Mouse (Mus musculus): Measurements from ENCODE around the gene Ell2. TPM values are rescaled to one million over a fixed set of nuclear protein-coding genes. Genes with fewer than 3 reads are reported as not detected.

Gene Ell2
- polyA plus RNA-seq, 1 experiment from 2014 or later = 3.8 TPM

DNA sequence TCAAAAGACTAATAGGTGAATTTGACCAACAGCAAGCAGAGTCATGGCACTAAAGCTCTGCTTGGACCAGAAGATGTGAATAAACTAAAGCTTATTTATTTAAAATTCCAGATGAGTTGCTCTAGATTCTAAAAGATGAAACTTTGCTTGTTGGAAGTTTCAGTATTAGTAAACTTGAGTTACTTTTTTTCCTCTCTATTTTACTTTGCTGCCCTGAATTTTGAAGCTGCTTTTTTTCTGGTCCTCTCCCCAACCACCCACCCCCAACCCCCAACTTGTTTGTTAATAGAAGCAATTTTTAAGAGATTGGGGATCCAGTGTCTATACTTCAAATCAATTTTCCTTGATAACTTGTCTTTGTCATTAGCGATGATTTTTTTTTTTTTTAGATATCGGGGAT, 64.2 kb downstream of the Ell2 start:
- 94% methylated on average over 2 of the region's 2 CpGs for WGBS

DNA sequence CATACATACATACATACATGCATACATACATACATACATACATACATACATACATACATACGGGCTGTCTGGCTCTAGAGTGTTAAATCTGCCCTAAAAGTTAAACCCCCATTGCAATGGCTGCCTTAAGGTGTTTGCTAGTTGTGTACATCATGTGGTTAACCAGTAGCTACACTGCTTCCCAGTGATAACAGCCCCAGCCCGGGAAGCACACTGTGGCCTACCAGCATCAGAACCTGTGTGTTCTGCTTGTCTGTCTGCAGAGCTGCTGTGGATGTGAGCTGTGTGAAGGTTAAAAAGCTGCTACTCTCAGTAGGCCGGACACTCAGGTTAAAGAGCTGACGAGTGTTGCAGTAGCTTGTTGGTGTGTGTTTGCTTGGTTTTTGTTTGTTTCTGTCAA, 64.8 kb downstream of the Ell2 start:
- 89% methylated on average over 4 of the region's 4 CpGs for WGBS
- Histone ChIP-seq H3K9me3 (ENCODE audit: control insufficient read depth, low read length) (no peaks in the 10 kb centered on the region), H3K4me3 (ENCODE audit: low read depth, low read length) (no peak overlapping the region), H3K27me3 (ENCODE audit: control insufficient read depth, insufficient read depth, low read length) (no peaks in the 10 kb centered on the region), H3K27ac (ENCODE audit: low read depth, low read length) (no peak overlapping the region), H3K9ac (ENCODE audit: low read depth, low read length) (no peak overlapping the region), H3K4me2 (replicated peaks; ENCODE audit: low read depth, low read length) (no peak overlapping the region), H3K36me3 (ENCODE audit: control insufficient read depth, insufficient read depth, low read length) (no peaks in the 10 kb centered on the region), H3K4me1 (replicated peaks; ENCODE audit: control insufficient read depth, insufficient read depth, low read length) (no peaks in the 10 kb centered on the region)
- ATAC-seq (ENCODE audit: low FRiP score) (no peak), DNase-seq (ENCODE audit: low spot score) (no peak)

More for the DNA sequence above, 64.2 kb downstream of the Ell2 start:
- no peak overlapping the region for H3K9ac ChIP-seq (ENCODE audit: low read depth, low read length)
- H3K4me2 ChIP-seq (replicated peaks; ENCODE audit: low read depth, low read length) = no peak overlapping the region
- no peaks in the 10 kb centered on the region for H3K36me3 ChIP-seq (ENCODE audit: control insufficient read depth, insufficient read depth, low read length)
- H3K27ac ChIP-seq (ENCODE audit: low read depth, low read length) = no peak overlapping the region
- no peaks in the 10 kb centered on the region for H3K4me1 ChIP-seq (replicated peaks; ENCODE audit: control insufficient read depth, insufficient read depth, low read length)
- H3K4me3 ChIP-seq (ENCODE audit: low read depth, low read length) = no peak overlapping the region
- DNase-seq (ENCODE audit: low spot score) (no peak), ATAC-seq (ENCODE audit: low FRiP score) (no peak)
- no peaks in the 10 kb centered on the region for H3K27me3 ChIP-seq (ENCODE audit: control insufficient read depth, insufficient read depth, low read length)
- H3K9me3 ChIP-seq (ENCODE audit: control insufficient read depth, low read length) = no peaks in the 10 kb centered on the region

DNA sequence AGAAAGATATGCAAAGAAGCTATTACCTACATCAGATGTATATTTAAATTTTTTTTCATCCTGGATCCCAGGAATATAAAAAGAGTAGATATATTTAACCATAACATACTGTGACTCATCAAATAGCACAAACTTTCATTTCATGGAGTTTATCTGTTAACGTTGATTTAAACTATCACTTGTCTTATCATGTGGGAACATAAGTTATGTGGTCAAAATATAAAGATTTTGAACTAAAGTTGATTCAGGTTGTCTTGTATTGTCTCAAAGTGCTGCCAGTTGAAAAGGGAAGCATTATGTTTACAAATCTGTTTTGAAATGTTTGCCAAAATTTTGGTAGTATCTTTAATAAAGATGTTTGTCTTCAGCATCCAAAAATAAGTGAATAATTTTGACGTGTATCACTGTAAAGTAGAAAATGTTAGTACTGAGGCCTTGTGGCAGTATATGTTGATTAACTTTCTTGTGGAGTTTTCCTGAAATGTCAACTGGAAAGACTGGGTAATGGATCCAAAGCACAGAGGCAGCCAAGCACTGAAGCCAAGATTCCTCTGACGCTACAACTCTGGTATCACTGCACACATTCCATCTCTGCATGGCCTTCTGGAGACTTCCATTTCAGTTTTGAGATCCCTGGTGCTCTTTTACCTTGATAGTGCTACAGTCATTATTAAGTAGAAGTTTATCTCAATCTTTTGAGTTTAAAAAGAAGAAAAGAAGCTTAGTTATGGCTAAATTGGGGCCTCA, 65.6 kb downstream of the Ell2 start:
- Histone ChIP-seq H3K27me3 (ENCODE audit: control insufficient read depth, insufficient read depth, low read length) (no peaks in the 10 kb centered on the region), H3K4me1 (replicated peaks; ENCODE audit: control insufficient read depth, insufficient read depth, low read length) (no peaks in the 10 kb centered on the region), H3K27ac (ENCODE audit: low read depth, low read length) (no peak overlapping the region), H3K36me3 (ENCODE audit: control insufficient read depth, insufficient read depth, low read length) (no peaks in the 10 kb centered on the region), H3K9ac (ENCODE audit: low read depth, low read length) (no peak overlapping the region), H3K4me2 (replicated peaks; ENCODE audit: low read depth, low read length) (no peak overlapping the region), H3K9me3 (ENCODE audit: control insufficient read depth, low read length) (no peaks in the 10 kb centered on the region), H3K4me3 (ENCODE audit: low read depth, low read length) (no peak overlapping the region)
- ATAC-seq (ENCODE audit: low FRiP score) (no peak), DNase-seq (ENCODE audit: low spot score) (no peak)
- WGBS = 97% methylated on average over 3 of the region's 3 CpGs

DNA sequence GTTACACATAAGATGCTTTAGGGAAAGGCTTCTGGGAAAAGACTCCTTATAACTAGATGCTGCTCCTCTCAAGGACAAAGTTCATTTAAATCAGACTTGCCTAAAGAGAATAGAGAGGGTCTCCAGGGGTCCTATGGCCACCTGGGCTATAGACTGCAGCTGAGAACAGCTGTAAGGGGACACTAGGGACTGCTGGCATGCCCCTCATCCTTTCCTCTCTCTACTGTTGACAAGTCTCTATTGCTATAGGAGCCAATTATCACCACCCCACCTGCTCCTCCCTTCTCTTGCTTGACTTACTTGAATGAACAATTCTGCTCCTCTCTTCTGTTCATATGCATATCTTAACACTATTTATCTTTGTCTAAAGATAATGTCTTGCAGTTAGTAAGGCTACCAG, 69.4 kb downstream of the Ell2 start:
- Histone ChIP-seq H3K36me3 (ENCODE audit: control insufficient read depth, insufficient read depth, low read length) (no peaks in the 10 kb centered on the region), H3K4me3 (ENCODE audit: low read depth, low read length) (no peak overlapping the region), H3K27me3 (ENCODE audit: control insufficient read depth, insufficient read depth, low read length) (no peaks in the 10 kb centered on the region), H3K4me1 (replicated peaks; ENCODE audit: control insufficient read depth, insufficient read depth, low read length) (no peaks in the 10 kb centered on the region), H3K27ac (ENCODE audit: low read depth, low read length) (no peak overlapping the region), H3K9ac (ENCODE audit: low read depth, low read length) (no peak overlapping the region), H3K4me2 (replicated peaks; ENCODE audit: low read depth, low read length) (no peak overlapping the region), H3K9me3 (ENCODE audit: control insufficient read depth, low read length) (no peaks in the 10 kb centered on the region)
- ATAC-seq (ENCODE audit: low FRiP score) (peak; percentile 63; the same call in 1 of the 2 replicates), DNase-seq (ENCODE audit: low spot score) (no peak)

DNA sequence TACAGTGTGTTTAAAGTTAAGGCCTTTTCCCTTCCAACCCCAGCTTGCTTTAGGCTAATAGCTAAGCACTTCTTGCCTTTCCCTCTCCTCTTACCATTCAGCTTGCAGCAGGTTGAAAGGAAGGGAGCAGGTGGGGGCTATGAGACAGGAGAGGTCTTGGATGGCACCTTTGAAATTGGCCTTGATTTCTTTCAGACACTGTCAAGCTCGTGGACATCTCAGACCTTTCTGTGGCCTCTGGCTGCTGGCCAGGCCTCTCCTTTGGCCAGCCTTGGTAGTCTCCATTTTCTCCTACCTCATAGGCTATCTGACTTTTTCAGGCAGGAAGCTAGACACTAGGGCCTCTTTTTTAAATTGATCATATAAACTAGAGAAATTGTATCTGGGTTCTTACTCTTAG, 70.1 kb downstream of the Ell2 start:
- DNase-seq (ENCODE audit: low spot score) = no peak

DNA sequence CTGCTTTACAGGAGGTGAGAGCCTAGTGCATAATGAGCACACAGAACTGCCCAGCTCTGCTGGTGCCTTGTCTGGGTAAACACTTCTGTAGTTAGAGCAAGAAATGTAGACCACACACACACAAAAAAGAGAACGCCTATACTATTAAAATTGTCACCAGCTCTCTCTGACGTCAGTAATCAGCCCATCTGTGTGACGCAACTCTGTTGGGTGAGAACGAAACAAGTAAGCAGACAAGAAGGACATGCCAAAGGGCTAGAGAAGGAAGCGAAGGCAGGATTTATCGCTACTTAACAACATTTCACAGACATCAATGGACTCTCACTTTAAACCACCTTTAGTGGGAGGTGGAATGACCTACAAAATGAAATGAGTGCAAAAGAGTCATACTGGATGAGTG, 71.6 kb downstream of the Ell2 start:
- Histone ChIP-seq H3K4me3 (ENCODE audit: low read depth, low read length) (no peak overlapping the region), H3K9me3 (ENCODE audit: control insufficient read depth, low read length) (no peaks in the 10 kb centered on the region), H3K27me3 (ENCODE audit: control insufficient read depth, insufficient read depth, low read length) (no peaks in the 10 kb centered on the region), H3K4me2 (replicated peaks; ENCODE audit: low read depth, low read length) (no peak overlapping the region), H3K36me3 (ENCODE audit: control insufficient read depth, insufficient read depth, low read length) (no peaks in the 10 kb centered on the region), H3K9ac (ENCODE audit: low read depth, low read length) (no peak overlapping the region), H3K4me1 (replicated peaks; ENCODE audit: control insufficient read depth, insufficient read depth, low read length) (no peaks in the 10 kb centered on the region), H3K27ac (ENCODE audit: low read depth, low read length) (no peak overlapping the region)
- no peak for ATAC-seq (ENCODE audit: low FRiP score)
- 92% methylated on average over 6 of the region's 6 CpGs for WGBS
- DNase-seq (ENCODE audit: low spot score) = no peak

More for the DNA sequence above, 70.1 kb downstream of the Ell2 start:
- Histone ChIP-seq H3K4me2 (replicated peaks; ENCODE audit: low read depth, low read length) (no peak overlapping the region), H3K9me3 (ENCODE audit: control insufficient read depth, low read length) (no peaks in the 10 kb centered on the region), H3K27me3 (ENCODE audit: control insufficient read depth, insufficient read depth, low read length) (no peaks in the 10 kb centered on the region), H3K36me3 (ENCODE audit: control insufficient read depth, insufficient read depth, low read length) (no peaks in the 10 kb centered on the region), H3K9ac (ENCODE audit: low read depth, low read length) (no peak overlapping the region), H3K4me1 (replicated peaks; ENCODE audit: control insufficient read depth, insufficient read depth, low read length) (no peaks in the 10 kb centered on the region), H3K27ac (ENCODE audit: low read depth, low read length) (no peak overlapping the region), H3K4me3 (ENCODE audit: low read depth, low read length) (no peak overlapping the region)
- no peak for ATAC-seq (ENCODE audit: low FRiP score)
- WGBS = 56% methylated on average over 1 of the region's 1 CpGs

DNA sequence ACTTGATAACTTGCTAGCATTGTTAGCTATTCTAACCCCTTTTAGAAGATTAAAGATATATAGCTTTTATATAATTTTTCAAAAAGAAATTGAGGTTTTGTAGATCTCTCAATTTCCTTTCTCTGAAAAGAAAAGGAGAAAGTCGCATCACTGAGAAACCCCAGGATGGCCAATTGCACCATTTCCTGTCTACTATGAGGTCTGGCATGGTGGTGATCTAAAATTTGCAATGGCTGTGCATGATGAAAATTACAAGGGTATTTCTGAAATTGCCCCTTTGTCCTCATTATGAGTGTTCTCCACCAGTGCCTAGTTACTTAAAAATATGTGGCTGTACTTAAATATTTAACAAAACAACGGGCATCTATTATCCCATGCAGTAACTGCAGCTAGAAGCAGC, 72.6 kb downstream of the Ell2 start:
- no peaks in the 10 kb centered on the region for H3K36me3 ChIP-seq (ENCODE audit: control insufficient read depth, insufficient read depth, low read length)
- no peak for ATAC-seq (ENCODE audit: low FRiP score)
- H3K4me1 ChIP-seq (replicated peaks; ENCODE audit: control insufficient read depth, insufficient read depth, low read length) = no peaks in the 10 kb centered on the region
- H3K4me3 ChIP-seq (ENCODE audit: low read depth, low read length) = no peak overlapping the region
- no peaks in the 10 kb centered on the region for H3K9me3 ChIP-seq (ENCODE audit: control insufficient read depth, low read length)
- WGBS = 96% methylated on average over 2 of the region's 2 CpGs
- H3K4me2 ChIP-seq (replicated peaks; ENCODE audit: low read depth, low read length) = no peak overlapping the region
- H3K27ac ChIP-seq (ENCODE audit: low read depth, low read length) = no peak overlapping the region
- no peak for DNase-seq (ENCODE audit: low spot score)
- no peaks in the 10 kb centered on the region for H3K27me3 ChIP-seq (ENCODE audit: control insufficient read depth, insufficient read depth, low read length)
- no peak overlapping the region for H3K9ac ChIP-seq (ENCODE audit: low read depth, low read length)

DNA sequence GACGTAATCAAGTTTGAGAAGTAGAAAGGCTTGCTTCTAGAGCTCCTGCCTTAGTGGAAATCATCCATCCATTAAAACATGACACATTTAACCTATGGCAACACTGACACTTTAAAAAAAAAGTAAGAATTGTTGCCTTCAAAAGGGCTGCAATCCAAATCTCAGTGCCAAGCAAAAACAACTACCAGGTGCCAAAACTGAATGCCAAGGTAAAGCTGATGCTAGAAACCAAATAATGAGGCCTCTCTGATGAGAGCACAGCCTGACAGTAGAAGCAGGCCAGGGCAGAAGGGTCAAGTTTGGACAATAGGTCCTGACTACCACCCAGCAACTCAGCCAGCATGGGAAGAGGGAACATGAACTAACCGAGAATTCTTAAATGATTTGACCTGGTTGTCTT, 73.5 kb downstream of the Ell2 start:
- Histone ChIP-seq H3K9me3 (ENCODE audit: control insufficient read depth, low read length) (no peaks in the 10 kb centered on the region), H3K27me3 (ENCODE audit: control insufficient read depth, insufficient read depth, low read length) (no peaks in the 10 kb centered on the region), H3K4me1 (replicated peaks; ENCODE audit: control insufficient read depth, insufficient read depth, low read length) (no peaks in the 10 kb centered on the region), H3K9ac (ENCODE audit: low read depth, low read length) (no peak overlapping the region), H3K27ac (ENCODE audit: low read depth, low read length) (no peak overlapping the region), H3K36me3 (ENCODE audit: control insufficient read depth, insufficient read depth, low read length) (no peaks in the 10 kb centered on the region), H3K4me3 (ENCODE audit: low read depth, low read length) (no peak overlapping the region), H3K4me2 (replicated peaks; ENCODE audit: low read depth, low read length) (no peak overlapping the region)
- no peak for DNase-seq (ENCODE audit: low spot score)
- no peak for ATAC-seq (ENCODE audit: low FRiP score)
- WGBS = 69% methylated on average over 2 of the region's 2 CpGs

DNA sequence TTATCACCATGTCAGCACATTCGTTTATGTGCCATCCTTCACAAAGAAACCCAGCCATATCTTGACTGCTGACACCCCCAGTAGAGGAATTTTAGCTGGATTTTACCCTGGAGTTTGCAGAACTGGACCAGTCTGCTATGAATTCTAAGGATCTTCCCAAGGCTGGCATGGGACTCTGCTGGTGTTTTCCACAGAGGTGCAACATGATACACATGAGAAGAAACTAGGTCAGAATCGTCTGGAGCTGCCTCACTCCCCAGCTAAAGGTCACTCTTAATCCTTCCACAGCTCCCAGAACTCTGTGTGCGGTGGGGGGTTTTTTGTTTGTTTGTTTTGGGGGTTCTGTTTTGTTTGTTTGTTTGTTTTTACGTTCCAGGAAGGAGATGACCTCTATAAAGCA, 79.2 kb downstream of the Ell2 start:
- 62% methylated on average over 4 of the region's 4 CpGs for WGBS
- H3K9ac ChIP-seq (ENCODE audit: low read depth, low read length) = no peak overlapping the region
- H3K4me1 ChIP-seq (replicated peaks; ENCODE audit: control insufficient read depth, insufficient read depth, low read length) = no peaks in the 10 kb centered on the region
- H3K9me3 ChIP-seq (ENCODE audit: control insufficient read depth, low read length) = no peaks in the 10 kb centered on the region
- no peaks in the 10 kb centered on the region for H3K36me3 ChIP-seq (ENCODE audit: control insufficient read depth, insufficient read depth, low read length)
- no peak overlapping the region for H3K4me2 ChIP-seq (replicated peaks; ENCODE audit: low read depth, low read length)
- H3K27ac ChIP-seq (ENCODE audit: low read depth, low read length) = no peak overlapping the region
- no peaks in the 10 kb centered on the region for H3K27me3 ChIP-seq (ENCODE audit: control insufficient read depth, insufficient read depth, low read length)
- no peak overlapping the region for H3K4me3 ChIP-seq (ENCODE audit: low read depth, low read length)
- DNase-seq (ENCODE audit: low spot score) = no peak
- no peak for ATAC-seq (ENCODE audit: low FRiP score)

All from hindbrain, embryonic 11.5 days (tissue).